Mouse (Mus musculus) frontal cortex, adult 2 months (tissue): Measurements from ENCODE around the gene Prkra. TPM values are rescaled to one million over a fixed set of nuclear protein-coding genes. Genes with fewer than 3 reads are reported as not detected.
"Not testable (repeated sequence)": the region's sequence is repeated elsewhere in the genome, so short reads cannot be mapped to it uniquely, and the experiment has no call there.

Source experiments
- DNase-seq, 2 experiments: peaks; one replicate each; pipeline ENCODE4 v3.0.0; 2022; ENCODE audit warnings: low spot score in 1 of 2; ENCODE audit errors: extremely low spot score in 1 of 2
- polyA plus RNA-seq: library from polyadenylated mRNA; depleted of rRNA; stranded (reverse); fragments of >200 nt; gene quantifications from 2 replicates; pipeline ENCODE4 v1.2.3, GENCODE M21; 2012

The Prkra gene
- polyA plus RNA-seq, 1 experiment, result 26.8 TPM

- DNase-seq, result no peak
These were observed 10.7 kb upstream of the Prkra start for GRCm38 (mm10) chr2:76658551-76658950.

- no peak for DNase-seq
These were observed 8.2 kb upstream of the Prkra start for GRCm38 (mm10) chr2:76655982-76656381.

GRCm38 (mm10) chr2:76655444-76655843 is 7.6 kb upstream of the Prkra start:
- DNase-seq, result no peak

DNA sequence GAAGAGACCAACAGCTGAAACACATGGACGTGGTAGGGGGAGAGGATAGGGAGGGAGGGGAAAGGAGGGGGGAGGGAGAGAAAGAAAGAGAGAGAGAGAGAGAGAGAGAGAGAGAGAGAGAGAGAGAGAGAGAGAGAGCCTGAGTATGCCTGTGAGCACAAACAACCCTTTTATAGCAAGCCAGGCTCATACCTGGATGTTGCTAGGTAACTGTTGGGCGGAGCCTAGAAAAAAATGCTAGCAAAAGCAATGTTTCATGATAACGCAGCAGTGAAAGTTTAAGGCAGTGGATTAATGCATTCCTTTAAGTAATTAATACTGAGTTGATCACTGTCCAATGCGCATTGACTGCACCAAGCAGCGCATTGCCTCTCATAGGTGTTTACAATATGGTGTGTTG is 6.8 kb upstream of the Prkra start:
- DNase-seq, result no peak

DNA sequence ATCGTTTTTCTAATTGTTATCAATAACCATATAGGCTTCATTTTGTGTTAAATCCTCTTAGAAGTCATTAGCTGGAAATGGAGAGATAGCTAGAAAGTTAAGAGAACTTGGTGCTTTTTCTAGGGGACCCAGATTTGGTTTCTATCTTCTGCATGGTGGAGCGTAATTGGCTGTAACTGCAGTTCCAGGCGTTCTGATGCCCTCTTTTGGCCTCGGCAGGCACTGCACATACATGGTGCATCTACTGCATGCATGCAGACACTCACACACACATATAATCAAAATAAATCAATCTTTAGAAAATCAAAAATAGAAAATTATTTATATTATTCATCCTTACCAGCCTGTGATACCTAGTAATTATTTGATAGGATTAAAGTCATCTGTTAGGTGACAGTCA is 5.3 kb upstream of the Prkra start:
- no peak for DNase-seq

- peak in 1 of 2 experiments; percentile 11 for DNase-seq
These were observed 889 bp upstream of the Prkra start for GRCm38 (mm10) chr2:76648666-76649141.

DNA sequence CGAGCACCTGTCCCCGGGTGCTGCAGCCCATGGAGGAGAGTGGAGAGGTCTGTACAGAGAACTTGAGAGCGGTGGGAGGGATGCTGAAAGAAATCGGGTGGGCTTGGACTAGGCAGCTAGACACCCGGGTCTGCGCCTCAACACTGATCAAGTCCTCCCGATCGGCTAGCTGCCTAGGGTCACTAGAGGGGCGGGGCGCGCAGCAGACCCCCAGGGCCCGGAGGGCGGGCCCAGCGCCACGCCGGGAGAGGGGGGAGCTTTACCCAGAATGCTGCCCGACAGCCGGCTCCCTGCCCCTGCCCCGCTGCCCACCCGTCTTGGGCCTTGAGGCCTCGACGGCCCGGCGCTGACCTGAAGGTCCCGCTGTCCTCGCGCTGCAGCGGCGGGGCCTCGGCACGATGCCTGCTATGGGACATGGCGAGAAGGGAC is 360 bp downstream of the Prkra start:
- DNase-seq, result no peak

- DNase-seq, result no peak
These were observed 4.0 kb downstream of the Prkra start for GRCm38 (mm10) chr2:76643801-76644200.

DNA sequence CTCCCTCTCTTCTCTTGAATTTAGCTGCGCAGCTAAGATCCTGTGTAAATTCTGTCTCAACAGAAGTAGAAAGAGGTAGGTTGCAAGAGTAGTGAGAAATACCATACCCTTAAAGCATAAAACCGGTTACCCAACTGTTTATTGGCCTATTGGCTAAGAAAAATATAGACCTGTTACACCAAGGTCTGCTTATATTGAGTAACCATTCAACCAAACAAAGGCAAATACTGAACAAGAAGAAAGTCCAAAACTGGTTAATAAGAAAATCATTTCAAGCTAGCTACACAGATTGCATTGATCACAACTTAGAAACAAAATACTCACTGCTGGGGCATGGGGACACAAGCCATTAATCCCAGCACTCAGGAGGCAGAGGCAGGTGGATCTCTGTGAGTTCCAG is 8.2 kb downstream of the Prkra start:
- no peak for DNase-seq

- DNase-seq, result no peak
These were observed 16.2 kb downstream of the Prkra start for GRCm38 (mm10) chr2:76631600-76631999.

GRCm38 (mm10) chr2:76630293-76630692 is 17.5 kb downstream of the Prkra start:
- no peak for DNase-seq

- not testable (repeated sequence) for DNase-seq
These were observed 25.5 kb downstream of the Prkra start for GRCm38 (mm10) chr2:76622316-76622715.

DNA sequence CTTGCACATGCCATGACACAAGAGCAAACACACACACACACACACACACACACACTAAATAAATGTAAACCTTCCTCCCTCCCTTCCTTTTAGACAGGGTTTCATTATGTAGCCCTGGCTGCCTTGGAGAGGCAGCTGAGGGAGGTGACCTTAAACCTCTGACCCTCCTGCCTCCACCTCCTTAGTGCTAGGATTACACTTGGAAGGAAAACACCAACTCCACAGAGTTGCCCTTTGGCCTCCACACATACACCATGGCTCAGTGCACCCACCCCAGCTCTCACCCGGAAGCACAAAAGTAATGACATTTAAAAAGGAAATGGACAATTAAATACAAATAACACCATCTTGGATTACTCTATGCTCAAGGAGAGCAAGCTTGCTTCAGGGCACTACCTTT is 26.1 kb downstream of the Prkra start:
- no peak for DNase-seq

GRCm38 (mm10) chr2:76620188-76620587 is 27.6 kb downstream of the Prkra start:
- DNase-seq, result no peak

GRCm38 (mm10) chr2:76618078-76618477 is 29.7 kb downstream of the Prkra start:
- DNase-seq, result peak in 1 of 2 experiments; percentile 75

DNA sequence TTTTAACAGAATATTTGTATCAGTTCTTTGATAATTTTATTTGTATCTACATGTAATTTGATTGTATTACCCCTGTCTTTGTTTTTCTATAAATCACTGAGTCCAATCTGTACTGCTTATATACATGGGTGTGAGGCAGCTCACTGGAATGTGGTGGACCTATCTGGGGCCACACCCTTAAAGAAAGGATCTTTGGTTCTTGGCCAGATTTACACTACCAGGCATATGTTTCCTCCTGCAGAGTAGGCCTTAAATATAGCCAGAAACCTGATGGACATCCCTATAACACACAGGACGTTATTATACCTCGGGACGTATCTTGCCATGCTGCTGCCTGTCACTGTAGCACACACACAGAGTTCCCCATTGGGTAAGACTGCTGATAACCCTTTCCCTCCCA is 35.8 kb downstream of the Prkra start:
- no peak for DNase-seq

DNA sequence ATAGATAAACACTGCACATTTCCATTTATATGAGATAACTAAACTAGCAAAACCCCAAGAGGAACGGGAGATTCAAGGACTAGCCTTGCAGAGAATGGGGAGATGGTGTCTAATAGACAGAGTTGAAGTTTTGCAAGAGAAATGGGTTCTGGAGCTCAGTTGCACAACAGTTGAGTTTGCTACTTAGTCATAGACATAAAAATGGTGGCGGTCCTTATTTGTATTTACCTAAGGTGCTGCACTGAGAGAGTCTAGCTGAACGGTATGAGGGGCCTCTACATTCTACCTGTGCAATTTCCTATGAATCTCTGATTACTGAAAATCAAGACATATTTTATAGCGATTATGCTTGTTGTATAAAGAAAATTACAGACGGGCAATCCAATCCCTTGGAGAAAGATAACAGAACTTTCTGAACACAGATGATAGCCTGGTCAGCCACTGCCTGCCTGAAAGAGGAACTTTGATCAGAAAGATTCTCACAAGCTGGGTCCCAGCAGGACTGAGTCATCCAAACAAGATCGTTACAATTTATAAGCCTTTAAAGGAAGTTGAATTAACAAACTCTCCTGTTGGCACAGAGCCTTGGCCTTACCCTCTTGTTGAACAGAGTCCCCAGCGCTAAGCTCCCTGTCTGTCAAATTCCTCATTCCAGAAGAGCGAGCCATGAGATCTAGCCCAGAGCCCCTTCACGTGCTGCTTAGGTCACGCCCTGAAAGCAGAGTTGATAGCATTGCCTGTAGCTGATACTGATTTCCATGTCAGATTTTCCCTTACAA is 37.3 kb downstream of the Prkra start:
- DNase-seq, result no peak

DNA sequence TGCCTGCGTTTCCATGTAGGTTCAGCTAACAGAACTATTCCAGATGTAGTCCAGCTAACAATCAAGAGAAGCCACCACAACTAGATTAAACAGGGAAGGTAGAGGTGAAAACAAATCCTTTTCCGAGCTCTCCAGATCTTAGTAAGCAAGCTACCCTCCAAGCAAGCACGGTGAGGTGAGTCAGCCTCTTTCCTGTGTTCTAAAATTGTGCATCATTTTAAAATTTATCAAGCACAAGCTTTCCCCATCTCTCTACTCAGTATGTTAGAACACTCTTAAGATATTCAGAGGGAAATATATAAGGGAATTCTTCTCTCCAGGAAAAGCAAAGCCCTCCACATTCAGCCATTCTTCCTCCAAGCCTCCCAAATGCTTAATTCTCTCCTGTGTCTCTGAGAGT is 41.1 kb downstream of the Prkra start:
- DNase-seq, result peak in 1 of 2 experiments; percentile 32

DNA sequence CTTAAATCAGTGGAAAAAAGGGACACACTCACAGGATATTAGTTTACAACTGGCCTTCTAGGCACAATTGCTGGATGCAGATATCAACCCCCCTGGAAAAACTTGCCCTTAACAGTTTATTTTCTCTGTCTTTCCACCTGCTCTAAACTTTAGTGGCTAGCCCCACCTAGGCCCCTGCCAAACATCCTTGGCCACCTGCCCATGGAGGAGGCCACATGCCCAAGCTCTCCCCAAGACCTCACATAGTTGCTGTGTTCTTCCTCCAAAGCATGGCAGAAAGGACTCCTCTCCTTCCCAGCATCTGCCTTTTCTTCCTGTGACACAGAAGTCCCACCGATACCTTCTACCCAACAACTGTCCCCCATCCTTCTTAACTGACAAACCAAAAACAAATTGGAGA is 45.6 kb downstream of the Prkra start:
- no peak for DNase-seq

DNA sequence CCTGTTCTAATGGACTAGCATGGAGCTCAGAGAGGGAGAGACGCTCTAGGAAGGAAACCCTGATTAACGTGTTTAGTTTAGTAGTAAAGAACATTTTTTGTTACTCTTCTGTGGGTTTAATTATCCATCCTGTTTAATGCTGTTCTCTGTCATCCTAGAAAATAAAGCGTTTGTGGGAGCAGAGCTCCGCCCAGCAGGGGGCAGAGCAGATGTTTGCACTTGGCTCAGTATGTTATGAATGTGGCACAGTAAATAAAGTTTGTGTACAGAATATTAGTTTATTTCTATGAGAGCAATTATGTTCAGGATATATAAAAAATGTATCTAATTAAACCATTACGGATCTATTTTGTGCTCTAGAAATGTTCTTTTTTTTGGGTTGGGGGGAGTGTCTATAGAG is 48.6 kb downstream of the Prkra start:
- DNase-seq, result no peak

DNA sequence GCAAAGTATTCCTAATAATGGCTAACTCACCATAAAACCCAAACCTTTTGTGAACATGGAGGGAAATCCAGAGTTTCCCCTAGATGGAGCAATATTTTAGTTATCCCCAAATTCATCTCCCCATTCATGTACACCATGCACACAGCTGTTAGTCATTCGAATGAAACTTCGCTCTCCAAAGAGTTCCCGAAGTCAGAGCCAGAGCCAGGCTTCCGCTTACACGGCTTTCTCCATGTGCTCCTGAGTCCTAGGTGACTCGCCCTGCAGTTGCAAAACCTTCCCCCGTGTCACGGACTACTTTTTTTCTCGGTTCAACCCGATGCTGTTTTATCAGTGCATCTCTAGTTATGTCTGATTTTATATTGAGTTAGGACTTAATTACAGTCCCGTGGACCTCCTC is 50.3 kb downstream of the Prkra start:
- no peak for DNase-seq

- DNase-seq, result no peak
These were observed 55.4 kb downstream of the Prkra start for GRCm38 (mm10) chr2:76592401-76592924.
